Mouse (Mus musculus) intestine, embryonic 14.5 days (tissue): Measurements from ENCODE around the gene Stk40. TPM values are rescaled to one million over a fixed set of nuclear protein-coding genes. Genes with fewer than 3 reads are reported as not detected.
A peak's percentile ranks its signal among the peaks of the same experiment; 100 is the strongest.

Experiments
- ATAC-seq: fragments of 200-750 bp; cut with Nextera tagmentation; replicated peaks from 2 replicates; pipeline ENCODE4 v1.8.0; 2017; ENCODE audit warnings: low read depth, moderate number of reproducible peaks, moderate TSS enrichment, moderate library complexity; ENCODE audit not compliant: low FRiP score, low TSS enrichment
- DNase-seq: peaks from one replicate; pipeline ENCODE4 v3.0.0-alpha.2; 2018; ENCODE audit warnings: low spot score
- H3K27ac ChIP-seq: fragments of 300-500 bp; sonication (generic); 2 replicates; pipeline ENCODE4 v1.5.1; 2014; ENCODE audit warnings: low read depth, mild to moderate bottlenecking, control low read depth
- H3K27me3 ChIP-seq: fragments of 300-500 bp; sonication (generic); replicated peaks from 2 replicates; pipeline ENCODE4 v1.6.1; 2014; ENCODE audit warnings: low read length, control low read depth; ENCODE audit not compliant: control insufficient read depth, insufficient read depth
- H3K36me3 ChIP-seq: fragments of 300-500 bp; sonication (generic); 2 replicates; pipeline ENCODE4 v1.6.1; 2014; ENCODE audit warnings: low read length, control low read depth; ENCODE audit not compliant: control insufficient read depth, insufficient read depth
- H3K4me1 ChIP-seq: fragments of 300-500 bp; sonication (generic); replicated peaks from 2 replicates; pipeline ENCODE4 v1.6.1; 2014; ENCODE audit warnings: low read length, control low read depth, mixed read lengths; ENCODE audit not compliant: control insufficient read depth, insufficient read depth
- H3K4me2 ChIP-seq: fragments of 300-500 bp; sonication (generic); 2 replicates; pipeline ENCODE4 v1.6.1; 2014; ENCODE audit warnings: low read length
- H3K4me3 ChIP-seq: fragments of 300-500 bp; sonication (generic); 2 replicates; pipeline ENCODE4 v1.5.1; 2014; ENCODE audit warnings: low read depth, low read length, control low read depth, mixed read lengths
- H3K9ac ChIP-seq: fragments of 300-500 bp; sonication (generic); 2 replicates; pipeline ENCODE4 v1.6.1; 2014; ENCODE audit warnings: mild to moderate bottlenecking, low read length
- H3K9me3 ChIP-seq: fragments of 300-500 bp; sonication (generic); 2 replicates; pipeline ENCODE4 v1.6.1; 2016; ENCODE audit warnings: low read length, control low read depth; ENCODE audit not compliant: control insufficient read depth
- WGBS: fragments of 180-500 bp; shearing (Covaris S2); extraction: QIAGEN DNeasy Blood & Tissue Kit; methylation state at CpG from one replicate; pipeline ENCODE4 v1.1.7; 2014; 5-methylcytosine and 5-hydroxymethylcytosine counted together
- polyA plus RNA-seq: library from polyadenylated mRNA; unstranded; fragments of >200 nt; fragmentation: Nextera tagmentation; extraction: Ambion mirVana; gene quantifications from 2 replicates; pipeline ENCODE4 v1.2.1, GENCODE M21; 2014

The Stk40 gene
- polyA plus RNA-seq, 1 experiment from 2014 or later, result 22.5 TPM

DNA sequence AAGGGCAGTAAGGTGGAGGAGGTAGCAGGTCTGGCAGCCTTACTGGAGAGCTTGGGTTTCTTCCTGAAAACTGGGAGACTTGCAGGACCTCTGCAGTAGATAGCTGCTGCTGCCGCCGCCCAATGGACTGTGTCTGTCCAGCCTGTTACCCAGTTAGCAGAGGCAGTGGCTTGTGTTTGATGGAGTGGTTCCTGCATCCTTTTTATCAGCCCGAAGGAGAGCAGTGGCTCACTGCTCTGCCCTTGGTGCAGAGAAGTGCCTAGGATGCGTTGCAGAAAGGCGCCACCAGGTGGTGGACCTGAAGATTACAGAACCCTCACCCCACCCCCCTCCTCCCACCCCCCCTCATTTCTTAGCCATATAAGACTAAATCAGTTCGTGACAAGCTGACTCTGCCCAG is 10.2 kb downstream of the Stk40 start:
- ATAC-seq, result no peak
- Histone ChIP-seq H3K27me3 (no peaks in the 10 kb centered on the region), H3K9me3 (no peaks in the 10 kb centered on the region), H3K36me3 (0 out of 2 replicates have a peak, but pooled peaks cover 3% of the 10 kb centered on the region), H3K27ac (no peak overlapping the region), H3K4me3 (no peak overlapping the region), H3K4me2 (no peak overlapping the region), H3K9ac (no peak overlapping the region), H3K4me1 (peaks cover 23% of the 10 kb centered on the region)
- WGBS, result 15% methylated on average over 6 of the region's 6 CpGs
- DNase-seq, result peak; percentile 75

DNA sequence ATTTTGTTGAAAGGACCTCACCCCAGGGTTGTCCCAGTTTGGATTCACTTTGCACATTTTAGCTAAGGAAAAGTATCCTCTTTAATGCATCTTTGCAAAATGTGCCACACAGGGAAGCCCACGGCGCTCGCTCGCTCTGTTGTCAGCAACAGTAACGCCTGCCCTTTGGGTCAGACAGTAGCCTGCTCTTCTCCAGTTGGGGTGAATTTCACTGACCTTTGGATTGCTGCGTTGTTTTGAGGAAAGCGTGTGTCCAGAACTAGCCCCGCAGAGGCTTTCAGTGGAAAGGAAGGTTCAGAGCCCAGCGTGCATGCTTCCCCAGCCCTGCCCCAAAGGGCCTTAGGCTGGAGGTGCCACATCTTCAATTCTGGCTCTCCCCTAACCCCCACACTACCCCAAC is 11.7 kb downstream of the Stk40 start:
- Histone ChIP-seq H3K36me3 (0 out of 2 replicates have a peak, but pooled peaks cover 6% of the 10 kb centered on the region), H3K9me3 (no peaks in the 10 kb centered on the region), H3K4me1 (peaks cover 11% of the 10 kb centered on the region), H3K27ac (no peak overlapping the region), H3K4me2 (no peak overlapping the region), H3K9ac (no peak overlapping the region), H3K4me3 (no peak overlapping the region), H3K27me3 (no peaks in the 10 kb centered on the region)
- DNase-seq (no peak), ATAC-seq (no peak)
- WGBS, result 82% methylated on average over 9 of the region's 9 CpGs

GRCm38 (mm10) chr4:126115871-126116521 is 12.2 kb downstream of the Stk40 start:
- H3K27ac ChIP-seq, result no peak overlapping the region
- H3K4me2 ChIP-seq, result no peak overlapping the region
- H3K36me3 ChIP-seq, result 0 out of 2 replicates have a peak, but pooled peaks cover 6% of the 10 kb centered on the region
- H3K4me3 ChIP-seq, result no peak overlapping the region
- H3K9me3 ChIP-seq, result no peaks in the 10 kb centered on the region
- DNase-seq (no peak), ATAC-seq (no peak)
- H3K27me3 ChIP-seq, result no peaks in the 10 kb centered on the region
- H3K9ac ChIP-seq, result no peak overlapping the region
- 70% methylated on average over 6 of the region's 6 CpGs for WGBS
- H3K4me1 ChIP-seq, result peaks cover 5% of the 10 kb centered on the region

- H3K27me3 ChIP-seq, result no peaks in the 10 kb centered on the region
- 77% methylated on average over 8 of the region's 8 CpGs for WGBS
These were observed 13.4 kb downstream of the Stk40 start for GRCm38 (mm10) chr4:126117116-126117515.

DNA sequence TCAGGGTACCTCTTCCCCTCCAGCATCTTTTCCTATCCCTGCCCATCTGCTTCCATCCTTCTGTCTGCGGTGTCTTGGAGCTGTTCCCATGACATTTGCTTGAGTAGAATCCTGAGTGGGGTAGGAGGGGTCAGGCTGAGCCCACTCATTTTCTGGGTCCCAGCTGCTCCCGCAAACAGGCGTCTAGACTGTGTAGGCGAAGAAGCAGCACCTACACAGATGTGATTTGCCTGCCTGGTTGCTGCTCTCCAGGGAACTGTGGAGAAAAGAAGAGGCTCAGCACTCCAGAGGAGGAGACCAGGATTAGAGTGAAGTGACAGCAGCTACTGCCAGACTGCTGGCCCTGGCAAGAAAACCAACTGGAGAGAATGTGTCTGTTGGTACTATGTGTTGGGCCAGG is 14.9 kb downstream of the Stk40 start:
- H3K4me1 ChIP-seq, result no peaks in the 10 kb centered on the region
- ATAC-seq, result no peak

More at GRCm38 (mm10) chr4:126117116-126117515, 13.4 kb downstream of the Stk40 start:
- Histone ChIP-seq H3K27ac (no peak overlapping the region), H3K36me3 (0 out of 2 replicates have a peak, but pooled peaks cover 6% of the 10 kb centered on the region), H3K4me2 (no peak overlapping the region), H3K9me3 (peaks cover 5% of the 10 kb centered on the region), H3K4me1 (no peaks in the 10 kb centered on the region), H3K4me3 (no peak overlapping the region), H3K9ac (no peak overlapping the region)
- DNase-seq, result no peak
- no peak for ATAC-seq

DNA sequence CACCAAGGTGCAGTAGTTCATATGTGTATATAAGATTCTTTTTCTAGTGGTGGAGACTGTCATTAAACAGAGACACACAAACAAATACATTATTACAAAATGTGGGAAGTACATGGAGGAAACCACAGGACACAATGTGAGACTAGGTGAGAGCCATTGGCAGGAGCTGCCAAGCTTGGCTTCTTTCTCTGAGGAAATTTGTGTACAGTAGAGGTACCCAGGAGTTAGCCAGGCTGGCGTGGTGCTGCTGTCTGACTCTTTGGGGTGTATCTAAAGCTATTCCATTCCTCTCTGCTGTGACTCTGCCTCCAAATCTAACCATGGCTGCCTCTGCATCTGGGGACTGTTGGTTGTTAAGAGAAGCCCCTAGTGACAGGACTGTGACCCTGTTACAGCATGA is 15.3 kb downstream of the Stk40 start:
- Histone ChIP-seq H3K4me3 (no peak overlapping the region), H3K36me3 (peaks cover 11% of the 10 kb centered on the region; the same call in 1 of the 2 replicates), H3K27ac (no peak overlapping the region), H3K4me2 (no peak overlapping the region), H3K27me3 (no peaks in the 10 kb centered on the region), H3K4me1 (no peaks in the 10 kb centered on the region), H3K9ac (no peak overlapping the region), H3K9me3 (peaks cover 5% of the 10 kb centered on the region)
- no peak for DNase-seq
- 96% methylated on average over 1 of the region's 1 CpGs for WGBS
- no peak for ATAC-seq

More for the DNA sequence above, 14.9 kb downstream of the Stk40 start:
- no peak overlapping the region for H3K27ac ChIP-seq
- H3K4me2 ChIP-seq, result no peak overlapping the region
- WGBS, result 90% methylated on average over 4 of the region's 4 CpGs
- H3K27me3 ChIP-seq, result no peaks in the 10 kb centered on the region
- H3K4me3 ChIP-seq, result no peak overlapping the region
- DNase-seq, result no peak
- peaks cover 5% of the 10 kb centered on the region for H3K9me3 ChIP-seq
- 0 out of 2 replicates have a peak, but pooled peaks cover 7% of the 10 kb centered on the region for H3K36me3 ChIP-seq
- H3K9ac ChIP-seq, result no peak overlapping the region

- DNase-seq (no peak), ATAC-seq (no peak)
- Histone ChIP-seq H3K27ac (no peak overlapping the region), H3K4me1 (no peaks in the 10 kb centered on the region), H3K4me2 (no peak overlapping the region), H3K4me3 (no peak overlapping the region), H3K9me3 (peaks cover 5% of the 10 kb centered on the region), H3K9ac (no peak overlapping the region), H3K36me3 (peaks cover 21% of the 10 kb centered on the region), H3K27me3 (no peaks in the 10 kb centered on the region)
- WGBS, result 90% methylated on average over 5 of the region's 5 CpGs
These were observed 16.3 kb downstream of the Stk40 start for GRCm38 (mm10) chr4:126120052-126120451.

GRCm38 (mm10) chr4:126120506-126120905 is 16.7 kb downstream of the Stk40 start:
- Histone ChIP-seq H3K9me3 (peaks cover 5% of the 10 kb centered on the region), H3K4me1 (no peaks in the 10 kb centered on the region), H3K4me2 (no peak overlapping the region), H3K27me3 (no peaks in the 10 kb centered on the region), H3K27ac (no peak overlapping the region), H3K36me3 (peaks cover 25% of the 10 kb centered on the region), H3K9ac (no peak overlapping the region), H3K4me3 (no peak overlapping the region)
- no peak for ATAC-seq
- DNase-seq, result no peak
- 85% methylated on average over 2 of the region's 2 CpGs for WGBS
